Mouse (Mus musculus): ENCODE results near the gene Sez6l2. TPM values are rescaled to one million over a fixed set of nuclear protein-coding genes. Genes with fewer than 3 reads are reported as not detected.
A peak's percentile ranks its signal among the peaks of the same experiment; 100 is the strongest.

The Sez6l2 gene
- polyA plus RNA-seq, 1 experiment from 2014 or later = 0.19 TPM

- Histone ChIP-seq H3K4me1 (peaks cover 67% of the 10 kb centered on the region), H3K27ac (replicated peaks) (peak overlapping the region; percentile 98), H3K9me3 (no peaks in the 10 kb centered on the region), H3K4me3 (peak overlapping the region; percentile 79), H3K27me3 (replicated peaks) (no peaks in the 10 kb centered on the region), H3K36me3 (peaks cover 27% of the 10 kb centered on the region), H3K4me2 (peak overlapping the region; percentile 92), H3K9ac (peak overlapping the region; percentile 93)
- peak; percentile 25 for ATAC-seq (ENCODE audit: extremely low read depth, insufficient number of reproducible peaks, low FRiP score, low TSS enrichment)
- 0% methylated on average over 22 of the region's 22 CpGs for WGBS
Measured at GRCm38 (mm10) chr7:127016486-127016938, 66.1 kb downstream of the Sez6l2 start.

DNA sequence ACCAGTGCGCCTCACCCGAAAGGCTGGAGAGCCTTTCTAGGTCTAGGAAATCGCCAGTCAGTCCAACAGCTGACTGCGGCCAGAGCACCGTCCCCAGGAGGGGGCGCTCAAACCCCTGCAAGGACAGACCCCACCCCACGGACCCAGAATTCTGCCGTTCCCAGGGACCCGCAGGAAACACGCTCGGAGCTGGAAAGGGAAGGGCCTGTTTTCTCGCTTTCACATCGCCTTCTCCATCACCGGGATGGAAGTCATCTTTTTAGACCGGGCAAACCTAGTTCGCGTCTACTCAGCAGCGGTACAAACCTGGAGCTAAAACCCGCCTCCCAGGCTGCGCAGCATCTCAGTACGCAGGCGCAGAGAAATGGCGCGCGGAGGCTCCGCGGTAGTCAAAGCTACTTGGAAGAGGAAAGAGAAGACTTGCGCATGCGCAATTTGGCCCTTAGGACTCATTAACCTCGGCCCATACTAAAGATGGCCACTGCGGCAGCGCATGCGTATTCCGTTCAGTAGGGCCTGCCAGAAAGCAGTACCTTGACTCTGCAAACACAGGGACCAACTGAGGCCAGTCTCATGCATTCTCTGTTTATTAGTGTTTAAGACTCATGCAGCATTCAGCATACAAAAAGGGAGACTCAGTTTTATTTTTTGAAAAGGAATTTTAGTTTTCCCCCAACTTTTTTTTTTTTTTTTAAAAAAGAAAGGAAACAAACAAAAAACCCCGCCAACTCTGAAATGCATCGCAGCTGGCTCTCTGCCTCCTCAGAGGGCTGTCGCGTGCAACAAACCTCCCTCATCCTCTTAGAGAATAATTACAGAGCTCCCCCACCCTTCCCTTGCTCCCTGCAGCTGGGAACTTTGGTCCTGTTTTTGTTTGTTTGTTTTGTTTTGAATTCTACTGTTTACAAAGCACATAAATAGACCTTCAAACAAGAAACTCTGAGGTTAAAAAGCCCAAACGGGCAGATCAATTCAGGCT lies 66.9 kb downstream of the Sez6l2 start, which contains the start of gene Pagr1a:
Pagr1a (minus strand) TSS at position 382 of the 979 bp plus-strand sequence.
- peaks cover 31% of the 10 kb centered on the region for H3K36me3 ChIP-seq
- peak within 1 kb of the TSS; percentile 92 for H3K4me2 ChIP-seq
- peaks cover 74% of the 10 kb centered on the region for H3K4me1 ChIP-seq
- peak within 1 kb of the TSS; percentile 79 for H3K4me3 ChIP-seq
- H3K9me3 ChIP-seq = no peaks in the 10 kb centered on the region
- peak within 1 kb of the TSS; percentile 98 for H3K27ac ChIP-seq (replicated peaks)
- ATAC-seq (ENCODE audit: extremely low read depth, insufficient number of reproducible peaks, low FRiP score, low TSS enrichment) = peak; percentile 52
- peak within 1 kb of the TSS; percentile 93 for H3K9ac ChIP-seq
- 3% methylated on average over 39 of the region's 39 CpGs for WGBS
- no peaks in the 10 kb centered on the region for H3K27me3 ChIP-seq (replicated peaks)

DNA sequence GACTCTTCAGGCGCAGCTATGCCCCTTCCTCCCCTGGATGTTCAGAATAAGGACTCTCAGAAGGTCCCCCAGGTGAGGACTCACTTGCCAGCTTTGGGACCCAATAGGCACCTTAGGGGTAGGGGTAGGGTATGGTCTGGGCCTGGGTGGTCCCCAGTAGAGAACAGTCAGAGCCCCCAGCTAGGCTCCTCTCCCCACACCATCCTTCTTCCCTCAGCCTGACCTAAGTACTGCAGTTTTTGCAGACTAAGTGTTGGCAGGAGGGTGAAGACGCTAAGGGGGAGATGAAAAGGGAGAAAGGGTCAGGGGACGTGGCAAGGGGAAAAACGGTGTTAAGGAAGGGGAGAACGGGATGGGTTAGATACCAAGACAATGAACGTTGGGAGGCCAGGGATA lies 67.6 kb downstream of the Sez6l2 start:
- H3K4me3 ChIP-seq = peak overlapping the region; percentile 79; the same call in 1 of the 2 replicates
- peaks cover 31% of the 10 kb centered on the region for H3K36me3 ChIP-seq
- H3K27ac ChIP-seq (replicated peaks) = peak overlapping the region; percentile 98; the same call in 1 of the 2 replicates
- no peaks in the 10 kb centered on the region for H3K9me3 ChIP-seq
- 39% methylated on average over 6 of the region's 6 CpGs for WGBS
- peak overlapping the region; percentile 92; the same call in 1 of the 2 replicates for H3K4me2 ChIP-seq
- H3K9ac ChIP-seq = peak overlapping the region; percentile 93
- H3K4me1 ChIP-seq = peaks cover 81% of the 10 kb centered on the region
- no peaks in the 10 kb centered on the region for H3K27me3 ChIP-seq (replicated peaks)
- no peak for ATAC-seq (ENCODE audit: extremely low read depth, insufficient number of reproducible peaks, low FRiP score, low TSS enrichment)

DNA sequence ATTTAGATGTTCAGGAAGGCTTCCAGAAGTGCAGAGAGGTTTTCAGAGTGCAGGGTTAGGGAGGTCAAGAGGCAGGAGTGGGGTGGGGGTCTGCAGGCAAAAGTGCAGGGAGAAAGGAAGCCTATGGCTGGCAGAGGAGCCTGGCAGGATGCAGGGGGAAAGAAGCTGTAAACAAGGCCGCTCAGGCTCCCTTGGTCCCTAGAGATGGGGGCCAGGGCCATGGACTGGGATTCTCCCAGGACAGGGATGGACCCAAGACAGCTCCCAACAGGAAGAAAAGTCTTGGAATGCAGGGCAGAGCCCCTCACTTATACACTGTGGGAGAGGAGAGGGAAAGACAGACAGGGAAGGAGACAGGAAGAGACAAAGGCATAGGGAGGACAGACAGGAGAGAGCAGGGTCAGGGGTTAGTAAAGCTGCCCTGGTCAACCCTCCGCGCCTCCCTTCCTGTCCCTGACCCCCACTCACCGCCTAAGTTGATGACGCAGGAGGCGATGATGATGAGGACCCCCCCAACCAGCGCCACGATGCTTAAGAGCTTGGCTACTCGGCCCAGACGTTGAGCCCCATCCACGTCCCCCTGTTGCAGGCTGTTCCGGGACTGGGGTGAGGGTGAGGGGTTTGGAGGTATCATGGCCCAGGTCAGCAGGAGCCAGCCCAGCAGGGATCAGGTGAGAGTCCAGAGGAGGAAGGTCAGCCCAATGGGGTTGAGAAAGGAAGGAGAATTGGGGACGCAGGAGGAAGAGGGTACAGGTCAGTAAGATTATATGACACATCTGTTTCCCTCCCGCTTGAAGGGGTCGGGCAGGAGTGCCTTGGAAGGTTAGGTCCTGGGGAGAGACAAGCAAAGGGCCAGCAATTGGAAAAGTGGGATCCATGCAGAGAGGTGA lies 68.3 kb downstream of the Sez6l2 start:
- H3K36me3 ChIP-seq = peaks cover 31% of the 10 kb centered on the region
- no peak for ATAC-seq (ENCODE audit: extremely low read depth, insufficient number of reproducible peaks, low FRiP score, low TSS enrichment)
- H3K27ac ChIP-seq (replicated peaks) = 0 out of 2 replicates have a peak overlapping the region, but pooled peaks have one; percentile 98
- H3K4me1 ChIP-seq = peaks cover 83% of the 10 kb centered on the region
- H3K4me2 ChIP-seq = no peak overlapping the region
- WGBS = 73% methylated on average over 15 of the region's 15 CpGs
- H3K9me3 ChIP-seq = no peaks in the 10 kb centered on the region
- H3K4me3 ChIP-seq = no peak overlapping the region
- peak overlapping the region; percentile 93 for H3K9ac ChIP-seq
- no peaks in the 10 kb centered on the region for H3K27me3 ChIP-seq (replicated peaks)

- Histone ChIP-seq H3K4me3 (peak overlapping the region; percentile 59; the same call in 1 of the 2 replicates), H3K9ac (peak overlapping the region; percentile 82), H3K27ac (replicated peaks) (0 out of 2 replicates have a peak overlapping the region, but pooled peaks have one; percentile 12), H3K9me3 (no peaks in the 10 kb centered on the region), H3K36me3 (peaks cover 39% of the 10 kb centered on the region), H3K4me2 (peak overlapping the region; percentile 87), H3K27me3 (replicated peaks) (no peaks in the 10 kb centered on the region), H3K4me1 (peaks cover 83% of the 10 kb centered on the region)
- 74% methylated on average over 14 of the region's 14 CpGs for WGBS
- no peak for ATAC-seq (ENCODE audit: extremely low read depth, insufficient number of reproducible peaks, low FRiP score, low TSS enrichment)
Measured at GRCm38 (mm10) chr7:127019306-127019960, 69.1 kb downstream of the Sez6l2 start.

DNA sequence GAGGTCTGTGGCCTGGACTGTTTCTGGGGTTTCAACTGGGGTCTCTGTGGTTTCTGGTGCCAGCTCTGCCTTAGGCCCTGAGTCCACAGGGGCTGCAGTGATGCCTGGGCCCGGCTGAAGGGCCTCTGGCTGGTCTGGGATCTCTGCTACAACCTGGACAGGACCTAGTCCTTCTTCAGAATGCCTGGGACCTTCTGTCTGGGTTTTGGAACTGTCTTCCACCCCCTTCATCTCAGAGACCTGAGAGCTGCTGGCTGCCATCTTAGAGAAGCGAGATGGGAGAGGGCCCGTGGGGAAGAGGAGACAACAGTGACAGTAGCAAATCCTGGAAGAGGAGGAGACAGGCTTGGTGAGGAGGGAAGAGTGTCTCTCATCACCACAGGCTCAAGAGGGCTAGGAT lies 69.7 kb downstream of the Sez6l2 start:
- 62% methylated on average over 3 of the region's 3 CpGs for WGBS
- Histone ChIP-seq H3K4me1 (peaks cover 83% of the 10 kb centered on the region), H3K4me2 (peak overlapping the region; percentile 87), H3K27ac (replicated peaks) (peak overlapping the region; percentile 65; the same call in 1 of the 2 replicates), H3K27me3 (replicated peaks) (no peaks in the 10 kb centered on the region), H3K9me3 (no peaks in the 10 kb centered on the region), H3K9ac (peak overlapping the region; percentile 82), H3K4me3 (peak overlapping the region; percentile 59), H3K36me3 (peaks cover 42% of the 10 kb centered on the region)
- no peak for ATAC-seq (ENCODE audit: extremely low read depth, insufficient number of reproducible peaks, low FRiP score, low TSS enrichment)

Other genes starting within 250 kb of the Sez6l2 start
- 11.8 and 16.6 TPM in 2 replicates for gene Coro1a, start 242.8 kb upstream of the Sez6l2 start, polyA plus RNA-seq (2015; fragmentation: Nextera tagmentation; extraction: Ambion mirVana)
- 57.5 and 65.5 TPM in 2 replicates for gene Mapk3, start 191.0 kb upstream of the Sez6l2 start, polyA plus RNA-seq (2015; fragmentation: Nextera tagmentation; extraction: Ambion mirVana)
- gene Gdpd3, start 184.2 kb upstream of the Sez6l2 start, polyA plus RNA-seq (2015; fragmentation: Nextera tagmentation; extraction: Ambion mirVana) = 1.2 and 1.4 TPM in 2 replicates
- gene Ypel3, start 173.6 kb upstream of the Sez6l2 start, polyA plus RNA-seq (2015; fragmentation: Nextera tagmentation; extraction: Ambion mirVana) = 79.1 and 86.2 TPM in 2 replicates
- gene Tbx6, start 169.1 kb upstream of the Sez6l2 start, polyA plus RNA-seq (2015; fragmentation: Nextera tagmentation; extraction: Ambion mirVana) = 0.32 and 0.33 TPM in 2 replicates
- 151 and 166 TPM in 2 replicates for gene Ppp4c, start 158.1 kb upstream of the Sez6l2 start, polyA plus RNA-seq (2015; fragmentation: Nextera tagmentation; extraction: Ambion mirVana)
- gene Fam57b, start 152.9 kb upstream of the Sez6l2 start, polyA plus RNA-seq (2015; fragmentation: Nextera tagmentation; extraction: Ambion mirVana) = 0.29 and 0.32 TPM in 2 replicates
- gene 4930451I11Rik, start 118.9 kb upstream of the Sez6l2 start, polyA plus RNA-seq (2015; fragmentation: Nextera tagmentation; extraction: Ambion mirVana) = not detected in 2 replicates
- gene Doc2a, start 103.1 kb upstream of the Sez6l2 start, polyA plus RNA-seq (2015; fragmentation: Nextera tagmentation; extraction: Ambion mirVana) = 0.15 and 0.17 TPM in 2 replicates
- 18.8 and 23.1 TPM in 2 replicates for gene Hirip3, start 88.6 kb upstream of the Sez6l2 start, polyA plus RNA-seq (2015; fragmentation: Nextera tagmentation; extraction: Ambion mirVana)
- gene Ino80e, start 88.2 kb upstream of the Sez6l2 start, polyA plus RNA-seq (2015; fragmentation: Nextera tagmentation; extraction: Ambion mirVana) = 55.6 and 55.8 TPM in 2 replicates
- 31.8 and 32.1 TPM in 2 replicates for gene Taok2, start 65.9 kb upstream of the Sez6l2 start, polyA plus RNA-seq (2015; fragmentation: Nextera tagmentation; extraction: Ambion mirVana)
- gene Tmem219, start 27.6 kb upstream of the Sez6l2 start, polyA plus RNA-seq (2015; fragmentation: Nextera tagmentation; extraction: Ambion mirVana) = 20.4 and 21.5 TPM in 2 replicates
- 13.1 and 14.0 TPM in 2 replicates for gene Kctd13, start 21.7 kb upstream of the Sez6l2 start, polyA plus RNA-seq (2015; fragmentation: Nextera tagmentation; extraction: Ambion mirVana)
- gene Asphd1, start 981 bp upstream of the Sez6l2 start, polyA plus RNA-seq (2015; fragmentation: Nextera tagmentation; extraction: Ambion mirVana) = 0.20 TPM in 2 replicates
- 69.5 and 79.9 TPM in 2 replicates for gene Cdipt, start 25.4 kb downstream of the Sez6l2 start, polyA plus RNA-seq (2015; fragmentation: Nextera tagmentation; extraction: Ambion mirVana)
- 0.59 and 1.7 TPM in 2 replicates for gene Cdiptos, start 25.5 kb downstream of the Sez6l2 start, polyA plus RNA-seq (2015; fragmentation: Nextera tagmentation; extraction: Ambion mirVana)
- 11.2 and 11.9 TPM in 2 replicates for gene Mvp, start 64.1 kb downstream of the Sez6l2 start, polyA plus RNA-seq (2015; fragmentation: Nextera tagmentation; extraction: Ambion mirVana)
- 0.38 and 0.44 TPM in 2 replicates for gene Pagr1b, start 65.9 kb downstream of the Sez6l2 start, polyA plus RNA-seq (2015; fragmentation: Nextera tagmentation; extraction: Ambion mirVana)
- gene Pagr1a, start 66.8 kb downstream of the Sez6l2 start, polyA plus RNA-seq (2015; fragmentation: Nextera tagmentation; extraction: Ambion mirVana) = 55.6 and 76.2 TPM in 2 replicates
- 13.8 and 25.7 TPM in 2 replicates for gene Gm42742, start 70.5 kb downstream of the Sez6l2 start, polyA plus RNA-seq (2015; fragmentation: Nextera tagmentation; extraction: Ambion mirVana)
- gene Prrt2, start 70.6 kb downstream of the Sez6l2 start, polyA plus RNA-seq (2015; fragmentation: Nextera tagmentation; extraction: Ambion mirVana) = 1.6 TPM in 2 replicates
- gene Maz, start 76.5 kb downstream of the Sez6l2 start, polyA plus RNA-seq (2015; fragmentation: Nextera tagmentation; extraction: Ambion mirVana) = 31.0 and 34.5 TPM in 2 replicates
- gene Kif22, start 91.9 kb downstream of the Sez6l2 start, polyA plus RNA-seq (2015; fragmentation: Nextera tagmentation; extraction: Ambion mirVana) = 72.4 and 79.2 TPM in 2 replicates
- not detected in 2 replicates for gene Zg16, start 136.8 kb downstream of the Sez6l2 start, polyA plus RNA-seq (2015; fragmentation: Nextera tagmentation; extraction: Ambion mirVana)
- 1.0 and 1.1 TPM in 2 replicates for gene AI467606, start 140.8 kb downstream of the Sez6l2 start, polyA plus RNA-seq (2015; fragmentation: Nextera tagmentation; extraction: Ambion mirVana)
- 3.2 and 4.7 TPM in 2 replicates for gene Qprt, start 171.7 kb downstream of the Sez6l2 start, polyA plus RNA-seq (2015; fragmentation: Nextera tagmentation; extraction: Ambion mirVana)
- gene Spn, start 187.3 kb downstream of the Sez6l2 start, polyA plus RNA-seq (2015; fragmentation: Nextera tagmentation; extraction: Ambion mirVana) = 0.13 and 0.36 TPM in 2 replicates
- 42.1 TPM in 2 replicates for gene Cd2bp2, start 245.5 kb downstream of the Sez6l2 start, polyA plus RNA-seq (2015; fragmentation: Nextera tagmentation; extraction: Ambion mirVana)